Mouse (Mus musculus) erythroblast, embryonic 14.5 days (primary cell): ENCODE measurements around the gene C130073F10Rik. TPM values are rescaled to one million over a fixed set of nuclear protein-coding genes. Genes with fewer than 3 reads are reported as not detected.

Experiments
- polyA plus RNA-seq: library from polyadenylated mRNA; stranded (reverse); fragments of >175 nt; gene quantifications from 2 replicates; pipeline ENCODE4 v1.2.3, GENCODE M21; 2012

C130073F10Rik gene
- polyA plus RNA-seq, 1 experiment, result not detected

Other genes starting within 250 kb of the C130073F10Rik start
- 0.48 and 0.75 TPM in 2 replicates for gene Leprot, start 246.1 kb downstream of the C130073F10Rik start, polyA plus RNA-seq
- not detected in 2 replicates for gene Lepr, start 176.4 kb downstream of the C130073F10Rik start, polyA plus RNA-seq
- not detected in 2 replicates for gene B020004J07Rik, start 49.8 kb downstream of the C130073F10Rik start, polyA plus RNA-seq
- gene Gm12800, start 15.3 kb upstream of the C130073F10Rik start, polyA plus RNA-seq, result not detected in 2 replicates
- gene Gm12794, start 46.6 kb upstream of the C130073F10Rik start, polyA plus RNA-seq, result not detected in 2 replicates
- gene Gm12790, start 87.3 kb upstream of the C130073F10Rik start, polyA plus RNA-seq, result not detected in 2 replicates
- not detected in 2 replicates for gene Gm12789, start 92.8 kb upstream of the C130073F10Rik start, polyA plus RNA-seq
- 0.03 and 0.08 TPM in 2 replicates for gene Pde4b, start 193.8 kb upstream of the C130073F10Rik start, polyA plus RNA-seq